Mouse (Mus musculus) forelimb bud, embryonic 11.5 days (tissue): Measurements from ENCODE around the gene Apmap.
"Not testable (repeated sequence)": the region's sequence is repeated elsewhere in the genome, so short reads cannot be mapped to it uniquely, and the experiment has no call there.

Source experiments
- DNase-seq: peaks from one replicate; pipeline ENCODE4 v3.0.0-alpha.2; 2012; ENCODE audit warnings: low read depth, low spot score

Gene Apmap

GRCm38 (mm10) chr2:150621698-150622097 lies 13.3 kb upstream of the Apmap start:
- no peak for DNase-seq

- DNase-seq: no peak
Measured at GRCm38 (mm10) chr2:150610097-150610496, 1.7 kb upstream of the Apmap start.

DNA sequence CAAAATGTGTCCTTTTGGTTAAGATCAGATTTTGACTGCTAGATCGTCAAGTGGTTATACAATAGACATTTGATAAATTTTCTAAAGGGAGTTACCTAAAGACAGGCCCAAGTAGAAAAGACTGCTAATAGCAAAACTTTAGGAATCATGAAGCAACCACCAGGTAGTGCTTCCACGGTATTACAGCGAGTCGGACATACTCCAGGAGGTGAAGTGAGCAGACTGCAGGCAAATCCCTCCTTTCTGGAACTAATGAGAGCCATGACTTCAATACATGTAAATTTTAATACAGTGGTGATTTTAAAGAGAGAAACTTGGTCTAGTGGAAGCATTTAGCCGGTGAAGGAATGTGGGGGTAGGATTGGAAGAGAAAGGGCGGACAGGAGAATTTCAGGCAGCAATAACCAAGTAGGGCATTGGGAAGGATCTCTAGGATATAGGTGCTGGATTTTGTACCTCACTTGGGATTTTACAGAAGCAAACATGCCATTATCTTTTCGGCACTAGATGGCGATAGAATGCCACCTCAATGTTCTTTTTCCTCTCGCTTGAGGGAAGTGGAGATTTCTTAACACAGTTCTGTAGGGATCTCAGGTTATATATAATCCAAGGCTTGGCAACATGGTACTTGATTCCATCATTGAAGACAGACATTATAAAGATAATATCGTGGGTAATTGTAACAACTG lies 649 bp upstream of the Apmap start:
- DNase-seq: peak; percentile 81

DNA sequence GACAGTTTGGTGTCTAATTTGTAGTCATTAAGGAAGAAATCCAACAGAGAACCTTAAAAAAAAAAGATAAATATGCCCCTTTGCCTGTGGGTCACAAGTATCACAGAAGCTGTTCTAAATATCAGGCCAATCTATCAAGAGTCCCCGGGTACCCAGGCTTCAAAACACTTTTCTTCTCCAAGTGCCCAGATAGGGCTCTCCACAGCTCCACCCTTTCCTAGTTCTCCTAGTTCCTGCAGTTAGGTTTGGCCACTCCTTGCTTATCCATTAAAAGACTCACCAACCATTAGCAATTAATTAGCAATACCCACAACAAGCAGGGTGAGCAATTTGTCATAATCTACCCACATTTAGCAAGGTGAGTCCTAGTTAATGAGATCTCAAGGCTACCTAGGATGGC lies 1.3 kb downstream of the Apmap start:
- no peak for DNase-seq

DNA sequence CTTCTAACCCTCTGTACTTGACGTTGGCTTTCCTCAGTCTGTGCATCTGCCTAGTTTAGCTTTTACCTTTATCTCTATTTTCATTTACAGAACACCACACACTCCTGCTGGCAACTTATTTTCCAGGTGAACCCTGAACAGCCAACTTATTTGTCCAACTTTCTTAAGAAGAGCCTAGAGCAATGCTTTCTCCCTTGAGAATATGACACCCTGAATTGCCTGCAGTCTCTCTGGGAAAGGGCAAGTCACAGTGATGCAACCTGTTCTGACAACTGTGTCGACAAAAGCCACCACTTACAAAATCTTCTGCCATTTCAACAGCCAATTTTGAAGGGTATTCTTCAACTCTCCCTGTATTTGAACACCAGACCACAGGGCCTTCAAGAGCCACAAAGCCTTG lies 3.6 kb downstream of the Apmap start:
- no peak for DNase-seq

DNA sequence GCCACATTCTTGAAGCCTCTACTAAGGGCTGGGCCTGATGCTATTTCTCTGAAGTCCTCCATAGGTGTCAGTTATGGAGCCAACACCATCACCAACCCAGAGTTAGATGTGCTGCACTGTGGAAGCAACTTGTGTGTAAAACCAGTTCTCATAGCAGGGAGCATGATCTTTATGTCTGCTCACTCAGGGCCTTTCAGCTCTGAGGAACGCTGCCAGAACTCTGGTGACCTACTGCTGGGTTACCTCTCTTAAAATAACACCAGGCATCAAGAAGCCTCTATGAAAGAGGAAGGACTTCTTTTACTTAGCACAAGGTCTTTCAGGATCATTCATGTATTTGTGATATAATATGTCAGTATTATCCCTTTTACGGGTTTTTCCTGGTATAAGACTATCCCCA lies 6.2 kb downstream of the Apmap start:
- no peak for DNase-seq

DNA sequence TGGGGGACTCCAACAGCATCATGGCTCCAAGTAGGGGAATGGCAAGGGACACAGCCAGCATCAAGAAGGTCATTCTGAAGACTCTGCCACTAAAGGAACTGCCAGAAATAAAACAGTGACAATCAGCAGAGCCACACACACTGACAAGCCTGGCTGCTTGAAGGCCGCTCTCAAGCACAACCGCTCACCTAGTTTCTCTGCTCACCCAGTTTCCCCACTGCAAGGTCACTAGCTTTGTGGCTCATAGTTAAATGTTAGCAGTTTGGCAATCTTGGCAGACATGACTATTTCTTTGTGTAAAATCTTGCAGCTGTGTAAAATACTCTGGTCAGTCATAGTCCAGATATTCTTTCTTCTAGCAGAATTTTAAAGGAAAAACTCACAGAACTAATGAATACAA lies 8.1 kb downstream of the Apmap start:
- DNase-seq: no peak

DNA sequence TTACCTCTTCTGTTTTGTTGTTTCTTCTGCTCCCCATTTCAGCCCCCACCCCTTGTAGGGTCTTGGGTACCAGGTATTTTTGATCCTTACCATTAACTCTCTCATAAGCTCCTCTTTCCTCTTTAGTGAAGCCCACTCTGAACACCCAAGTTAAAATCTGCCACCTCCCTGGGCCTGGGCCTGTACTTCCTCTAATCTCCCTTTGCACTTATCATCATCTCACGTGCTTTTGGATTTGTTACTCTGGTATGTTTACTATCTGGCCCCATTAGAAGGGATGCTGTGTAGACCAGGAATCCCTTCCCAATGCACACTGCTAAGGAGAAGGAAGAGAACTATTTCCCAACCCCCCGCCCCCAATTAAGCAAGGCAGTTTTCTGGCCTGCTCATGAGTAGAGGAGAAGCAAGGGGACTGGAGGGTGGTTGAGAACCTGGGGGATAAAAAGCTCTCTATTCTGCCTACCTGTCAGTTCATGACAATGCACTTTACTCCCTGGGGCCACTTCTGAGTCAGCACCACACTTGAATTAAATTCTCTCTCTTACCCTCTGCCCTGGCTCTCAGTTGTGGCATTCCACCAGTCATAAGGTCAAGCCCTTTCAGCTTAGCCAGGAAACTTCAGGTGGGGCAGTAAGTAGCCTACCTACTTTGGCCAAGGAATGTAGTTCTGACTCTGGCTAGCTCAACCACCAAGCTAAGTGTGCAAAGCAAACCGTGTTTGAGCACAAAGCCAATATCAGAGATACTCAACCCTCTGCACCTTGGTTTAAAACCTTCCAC lies 12.8 kb downstream of the Apmap start:
- DNase-seq: no peak

GRCm38 (mm10) chr2:150589076-150589475 lies 19.3 kb downstream of the Apmap start:
- no peak for DNase-seq

- no peak for DNase-seq
Measured at GRCm38 (mm10) chr2:150579628-150580027, 28.7 kb downstream of the Apmap start.

- no peak for DNase-seq
Measured at GRCm38 (mm10) chr2:150578603-150579002, 29.8 kb downstream of the Apmap start.

DNA sequence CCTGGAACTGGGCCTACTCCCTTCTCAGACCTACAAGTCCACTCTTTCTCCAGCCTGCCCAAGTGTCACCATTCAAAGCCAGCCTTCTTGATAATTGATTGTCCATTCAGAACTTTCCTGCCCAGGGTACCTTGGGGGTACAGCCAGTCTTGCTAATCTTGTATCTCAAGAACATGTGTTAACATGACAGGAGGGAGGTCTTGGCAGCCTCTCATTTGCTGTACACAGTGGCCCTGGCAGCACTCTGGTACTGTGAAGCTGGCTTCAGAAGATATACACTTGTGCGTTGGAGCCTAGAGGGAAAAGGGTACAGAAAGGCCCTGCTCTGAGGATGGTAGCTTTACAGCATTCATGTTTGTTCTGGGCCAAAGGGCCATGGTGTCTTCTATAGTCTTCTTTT lies 32.1 kb downstream of the Apmap start:
- no peak for DNase-seq

GRCm38 (mm10) chr2:150572463-150572862 lies 35.9 kb downstream of the Apmap start:
- DNase-seq: no peak

- DNase-seq: no peak
Measured at GRCm38 (mm10) chr2:150570761-150571160, 37.6 kb downstream of the Apmap start.

DNA sequence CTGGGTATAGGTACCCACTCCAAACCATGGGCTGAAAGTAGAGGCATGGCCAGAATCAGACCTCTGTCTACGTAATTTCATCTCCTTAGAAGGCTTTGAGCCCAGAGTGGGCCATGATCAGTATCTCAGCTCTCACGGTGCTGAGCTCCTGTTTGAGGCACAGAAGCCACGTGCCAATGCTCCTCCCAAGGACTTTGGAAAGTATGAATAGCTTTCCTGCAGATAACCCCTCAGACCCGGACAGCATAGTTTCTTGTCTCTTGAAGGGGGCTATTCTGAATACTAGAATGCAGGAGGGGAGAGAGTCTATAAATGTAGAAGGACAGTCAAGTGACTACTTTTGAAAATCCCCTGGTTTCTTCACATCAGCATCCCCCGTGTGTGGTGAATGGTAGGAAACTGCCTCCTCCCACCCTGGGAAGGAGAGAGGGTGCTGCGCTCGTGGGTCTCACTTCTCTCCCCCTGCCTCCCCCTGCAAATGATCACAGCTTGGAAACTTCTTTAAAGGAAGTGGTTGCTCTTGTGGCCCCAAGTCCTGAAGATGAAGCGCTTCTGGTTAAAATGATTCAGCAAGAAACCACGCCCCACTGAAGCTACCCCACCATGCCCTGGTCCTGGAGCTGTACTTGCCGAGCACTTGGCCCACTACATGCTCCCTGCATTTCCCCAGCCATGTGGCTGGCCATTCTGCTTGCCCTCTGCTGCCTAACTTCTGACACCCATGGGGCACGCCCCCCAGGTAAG lies 38.3 kb downstream of the Apmap start, which contains the start of gene Cst7:
TSS of gene Cst7 (plus strand) at position 569 of the 744 bp plus-strand sequence.
- no peak for DNase-seq

DNA sequence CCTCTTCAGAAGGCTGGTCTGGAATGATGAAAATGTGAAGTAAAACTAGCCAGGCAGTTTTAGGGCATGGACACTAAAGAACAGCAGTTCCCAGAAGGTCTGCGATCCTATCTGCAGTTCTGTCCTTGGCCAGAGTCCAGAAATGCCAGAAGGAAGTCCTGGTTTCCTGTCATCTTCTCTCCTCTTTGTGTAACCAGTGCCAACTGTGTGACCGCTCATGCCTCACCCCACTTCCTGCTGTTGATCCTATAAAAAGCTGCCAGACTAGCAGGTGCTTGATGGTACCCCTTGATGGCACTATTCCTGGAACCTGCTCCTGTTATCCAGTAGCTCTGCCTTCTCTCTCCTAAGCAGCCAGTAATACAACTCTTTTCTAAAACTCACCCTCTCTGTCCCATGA lies 41.3 kb downstream of the Apmap start:
- no peak for DNase-seq

DNA sequence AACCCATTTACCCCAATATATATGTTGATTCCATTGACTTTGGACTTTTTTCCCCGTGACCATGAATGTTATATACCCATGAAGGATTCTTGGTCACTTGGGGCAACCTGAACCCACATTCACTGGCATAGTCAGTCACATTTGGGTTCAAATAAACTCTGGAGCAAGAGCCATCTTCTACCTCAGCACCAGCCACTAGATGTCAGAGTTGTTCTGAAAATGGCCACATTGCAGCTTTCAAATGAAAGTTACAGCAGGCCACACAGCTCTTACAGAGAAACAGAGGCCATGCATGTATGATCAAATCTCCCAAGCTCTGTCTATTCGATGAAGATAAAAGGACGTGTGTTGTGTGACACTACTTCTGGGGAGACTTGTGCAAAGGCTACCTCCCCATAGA lies 49.8 kb downstream of the Apmap start:
- DNase-seq: no peak

DNA sequence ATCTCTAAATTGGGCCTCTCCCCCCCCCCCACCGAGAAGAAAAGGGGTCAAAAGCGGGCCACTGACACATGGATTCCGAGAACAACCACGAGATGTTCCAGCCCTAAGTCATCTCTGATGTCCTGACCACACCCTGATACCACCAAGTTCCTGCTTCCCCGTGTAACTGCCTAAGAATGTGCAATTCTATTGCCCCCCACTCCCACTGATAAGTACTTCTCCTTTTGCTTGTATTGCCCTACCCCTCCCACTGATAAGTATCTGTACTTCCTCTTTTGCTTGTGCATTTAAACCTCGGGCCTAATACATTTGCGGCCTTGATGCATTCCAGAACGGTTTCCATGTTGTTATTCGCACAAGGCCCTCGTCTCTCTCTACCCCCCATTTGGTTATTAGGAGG lies 58.8 kb downstream of the Apmap start:
- DNase-seq: not testable (repeated sequence)
